Mouse (Mus musculus) right cerebral cortex, adult 2 months (tissue): ENCODE data around the gene Rhbdl3.
"Not testable (repeated sequence)": the region's sequence is repeated elsewhere in the genome, so short reads cannot be mapped to it uniquely, and the experiment has no call there.

Experiments
- DNase-seq, 2 experiments: peaks; one replicate each; pipeline ENCODE4 v3.0.0; 2021 to 2022; ENCODE audit warnings: low spot score in 2 of 2

The Rhbdl3 gene

GRCm38 (mm10) chr11:80312565-80312964 is 11.9 kb downstream of the Rhbdl3 start:
- DNase-seq = no peak

- no peak for DNase-seq
These were observed 12.8 kb downstream of the Rhbdl3 start for GRCm38 (mm10) chr11:80313462-80313861.

GRCm38 (mm10) chr11:80313944-80314343 is 13.2 kb downstream of the Rhbdl3 start:
- DNase-seq = no peak

- no peak for DNase-seq
These were observed 15.3 kb downstream of the Rhbdl3 start for GRCm38 (mm10) chr11:80315743-80316639.

- no peak for DNase-seq
These were observed 22.5 kb downstream of the Rhbdl3 start for GRCm38 (mm10) chr11:80323255-80323654.

- DNase-seq = no peak
These were observed 23.9 kb downstream of the Rhbdl3 start for GRCm38 (mm10) chr11:80324636-80325035.

GRCm38 (mm10) chr11:80332709-80333400 is 32.1 kb downstream of the Rhbdl3 start:
- DNase-seq = peak; percentile 20 to 33

GRCm38 (mm10) chr11:80335609-80336350 is 35.1 kb downstream of the Rhbdl3 start:
- no peak for DNase-seq

- no peak for DNase-seq
These were observed 35.6 kb downstream of the Rhbdl3 start for GRCm38 (mm10) chr11:80336351-80336730.

GRCm38 (mm10) chr11:80342482-80342881 is 41.8 kb downstream of the Rhbdl3 start:
- no peak for DNase-seq

GRCm38 (mm10) chr11:80351832-80352430 is 51.2 kb downstream of the Rhbdl3 start:
- DNase-seq = peak; percentile 89 to 95

GRCm38 (mm10) chr11:80354832-80355231 is 54.1 kb downstream of the Rhbdl3 start:
- no peak for DNase-seq

GRCm38 (mm10) chr11:80368949-80369348 is 68.2 kb downstream of the Rhbdl3 start:
- no peak for DNase-seq

GRCm38 (mm10) chr11:80376651-80377050 is 75.9 kb downstream of the Rhbdl3 start:
- DNase-seq = no peak

GRCm38 (mm10) chr11:80377712-80378451 is 77.2 kb downstream of the Rhbdl3 start, which contains the start of gene 5730455P16Rik:
TSS of gene 5730455P16Rik (minus strand) at chr11:80378034.
- DNase-seq = peak; percentile 85

GRCm38 (mm10) chr11:80378452-80379068 is 77.8 kb downstream of the Rhbdl3 start:
- not testable (repeated sequence) for DNase-seq

GRCm38 (mm10) chr11:80379184-80379583 is 78.5 kb downstream of the Rhbdl3 start:
- not testable (repeated sequence) for DNase-seq

GRCm38 (mm10) chr11:80382626-80383018 is 81.9 kb downstream of the Rhbdl3 start:
- peak; percentile 26 to 33 for DNase-seq

GRCm38 (mm10) chr11:80383019-80383625 is 82.4 kb downstream of the Rhbdl3 start, which contains the start of gene Zfp207:
TSS of gene Zfp207 (plus strand) at chr11:80383279.
- peak; percentile 99 for DNase-seq

- DNase-seq = no peak
These were observed 82.9 kb downstream of the Rhbdl3 start for GRCm38 (mm10) chr11:80383626-80384046.
